Mouse (Mus musculus) liver, adult 2 months (tissue): ENCODE measurements around the gene Zfp871.

Experiments used
- CTCF ChIP-seq: fragments of 200-500 bp; IDR thresholded peaks from 2 replicates; pipeline ENCODE4 v1.5.1; 2011; ENCODE audit warnings: low read depth, low read length, control low read depth
- POLR2A ChIP-seq: fragments of 200-500 bp; IDR thresholded peaks from 2 replicates; pipeline ENCODE4 v1.6.1; 2011; ENCODE audit warnings: low read length, control low read depth; ENCODE audit not compliant: insufficient read depth; ENCODE audit errors: extremely low read depth

GRCm38 (mm10) chr17:32787436-32788093 is 522 bp downstream of the Zfp871 start:
- TF ChIP-seq CTCF, result no peak
- no peak for TF ChIP-seq POLR2A
